Comparison of ENCODE assay signal across 22 mouse cellular contexts in genomic region chr9:40793581-40793980, GRCm38 (mm10).
"Had no signal": no experiment of that assay in that cellular context is flagged by ENCODE, and none has a peak within 500 bp of the region (broad histone marks: within the 10 kb centered on the region; RNA-seq: fewer than 3 reads in every experiment).

No protein-coding gene starts in this region.

- H3K27ac ChIP-seq: gastrocnemius, adult 2 months; hindbrain, embryonic 10.5 days; hindbrain, embryonic 12.5 days; hindbrain, embryonic 14.5 days; intestine, embryonic 15.5 days; layer of hippocampus, adult 2 months; left cerebral cortex, adult 2 months; limb, embryonic 12.5 days; liver, embryonic 13.5 days had no signal

- H3K4me3 ChIP-seq: gastrocnemius, adult 2 months; heart, embryonic 10.5 days; heart, embryonic 12.5 days; hindbrain, embryonic 10.5 days; hindbrain, embryonic 12.5 days; intestine, embryonic 15.5 days; layer of hippocampus, adult 2 months; left cerebral cortex, adult 2 months; limb, embryonic 10.5 days; limb, embryonic 12.5 days; liver, embryonic 13.5 days had no signal

- H3K27me3 ChIP-seq: heart, embryonic 12.5 days; hindbrain, embryonic 12.5 days; intestine, embryonic 15.5 days; limb, embryonic 12.5 days; liver, embryonic 13.5 days had no signal

- H3K9ac ChIP-seq: heart, embryonic 12.5 days; hindbrain, embryonic 12.5 days; hindbrain, embryonic 14.5 days; intestine, embryonic 15.5 days; limb, embryonic 12.5 days; liver, embryonic 13.5 days had no signal

- H3K4me1 ChIP-seq: hindbrain, embryonic 12.5 days; intestine, embryonic 15.5 days had no signal

- H3K36me3 ChIP-seq: heart, embryonic 10.5 days; heart, embryonic 12.5 days; hindbrain, embryonic 10.5 days; hindbrain, embryonic 12.5 days; intestine, embryonic 15.5 days; limb, embryonic 10.5 days; limb, embryonic 12.5 days; liver, embryonic 13.5 days had no signal

- DNase-seq: gastrocnemius, adult 2 months; gastrocnemius, postnatal 10 days; gastrocnemius, postnatal 25 days; heart, adult 18-20 months; heart, postnatal 10 days; heart, postnatal 4 days; kidney, adult 18-20 months; kidney, adult 8-10 months; kidney, postnatal 10 days; kidney, postnatal 4 days; liver; liver, embryonic 13.5 days had no signal

- H3K9me3 ChIP-seq: heart, embryonic 10.5 days; heart, embryonic 12.5 days; hindbrain, embryonic 10.5 days; hindbrain, embryonic 12.5 days; intestine, embryonic 15.5 days; limb, embryonic 10.5 days; limb, embryonic 12.5 days; liver, embryonic 13.5 days had no signal
